Mouse (Mus musculus) gastrocnemius, adult 8-10 months (tissue): ENCODE results near the gene Hhat. TPM values are rescaled to one million over a fixed set of nuclear protein-coding genes. Genes with fewer than 3 reads are reported as not detected.
A peak's percentile ranks its signal among the peaks of the same experiment; 100 is the strongest.

Experiments used
- DNase-seq, 2 experiments: peaks; one replicate each; pipeline ENCODE4 v3.0.0; 2022; ENCODE audit warnings: low spot score in 2 of 2
- total RNA-seq, 4 experiments: library from RNA; stranded (reverse); gene quantifications; 2 replicates each; pipeline ENCODE4 v1.2.4; 2022

Gene Hhat
- total RNA-seq, 4 experiments from 2014 or later, result 0.80 to 1.9 (median 1.2) TPM

GRCm38 (mm10) chr1:192651981-192652605 is 118.9 kb downstream of the Hhat start:
- no peak for DNase-seq

GRCm38 (mm10) chr1:192650586-192650985 is 120.4 kb downstream of the Hhat start:
- no peak for DNase-seq

- DNase-seq, result no peak
Measured at GRCm38 (mm10) chr1:192650023-192650422, 121.0 kb downstream of the Hhat start.

- DNase-seq, result no peak
Measured at GRCm38 (mm10) chr1:192649233-192649632, 121.8 kb downstream of the Hhat start.

- DNase-seq, result no peak
Measured at GRCm38 (mm10) chr1:192647361-192647760, 123.7 kb downstream of the Hhat start.

- DNase-seq, result no peak
Measured at GRCm38 (mm10) chr1:192642126-192642525, 128.9 kb downstream of the Hhat start.

GRCm38 (mm10) chr1:192639175-192639574 is 131.8 kb downstream of the Hhat start:
- no peak for DNase-seq

GRCm38 (mm10) chr1:192621843-192622242 is 149.2 kb downstream of the Hhat start:
- DNase-seq, result no peak

GRCm38 (mm10) chr1:192613271-192613670 is 157.8 kb downstream of the Hhat start:
- DNase-seq, result no peak

GRCm38 (mm10) chr1:192611996-192612739 is 158.9 kb downstream of the Hhat start:
- DNase-seq, result no peak

GRCm38 (mm10) chr1:192606876-192607275 is 164.1 kb downstream of the Hhat start:
- DNase-seq, result no peak

GRCm38 (mm10) chr1:192604413-192604812 is 166.6 kb downstream of the Hhat start:
- DNase-seq, result no peak

GRCm38 (mm10) chr1:192603556-192603955 is 167.5 kb downstream of the Hhat start:
- no peak for DNase-seq

- DNase-seq, result no peak
Measured at GRCm38 (mm10) chr1:192601206-192601605, 169.8 kb downstream of the Hhat start.

GRCm38 (mm10) chr1:192599746-192600145 is 171.3 kb downstream of the Hhat start:
- DNase-seq, result no peak

GRCm38 (mm10) chr1:192598380-192598779 is 172.6 kb downstream of the Hhat start:
- peak; percentile 14 to 43 for DNase-seq

GRCm38 (mm10) chr1:192595426-192595825 is 175.6 kb downstream of the Hhat start:
- DNase-seq, result no peak

GRCm38 (mm10) chr1:192593492-192593891 is 177.5 kb downstream of the Hhat start:
- no peak for DNase-seq

GRCm38 (mm10) chr1:192587451-192587850 is 183.6 kb downstream of the Hhat start:
- peak; percentile 15 to 31 for DNase-seq

- DNase-seq, result no peak
Measured at GRCm38 (mm10) chr1:192585289-192585688, 185.7 kb downstream of the Hhat start.

GRCm38 (mm10) chr1:192582921-192583320 is 188.1 kb downstream of the Hhat start:
- DNase-seq, result no peak

GRCm38 (mm10) chr1:192564691-192565090 is 206.3 kb downstream of the Hhat start:
- DNase-seq, result no peak

GRCm38 (mm10) chr1:192559341-192559740 is 211.7 kb downstream of the Hhat start:
- no peak for DNase-seq
